Mouse (Mus musculus) MEL (cell line): ENCODE data around the gene 3110082I17Rik. TPM values are rescaled to one million over a fixed set of nuclear protein-coding genes. Genes with fewer than 3 reads are reported as not detected.

Experiments used
- DNase-seq: peaks from one replicate; pipeline ENCODE4 v3.0.0; 2011; ENCODE audit warnings: low read depth, low spot score
- H3K27ac ChIP-seq: 2 replicates; pipeline ENCODE4 v1.5.1; 2012; ENCODE audit warnings: low read depth, mild to moderate bottlenecking, control low read depth, low read length, moderate library complexity; ENCODE audit not compliant: control insufficient read depth
- H3K27me3 ChIP-seq, 2 experiments: fragments of 150-350 bp in 1 of 2; sonication (generic) in 1 of 2; 2 replicates each; pipeline ENCODE4 v1.6.1; 2012; ENCODE audit warnings: low read length in 2 of 2, mild to moderate bottlenecking in 2 of 2, improper control_type of control experiment in 1 of 2, moderate library complexity in 1 of 2; ENCODE audit not compliant: insufficient read depth in 2 of 2, control insufficient read depth in 1 of 2
- H3K36me3 ChIP-seq, 2 experiments: 2 replicates each; pipeline ENCODE4 v1.6.1; 2012 to 2014; ENCODE audit warnings: low read length in 2 of 2, improper control_type of control experiment in 1 of 2, inconsistent platforms in 1 of 2, mild to moderate bottlenecking in 1 of 2; ENCODE audit not compliant: insufficient read depth in 2 of 2, control insufficient read depth in 1 of 2
- H3K4me1 ChIP-seq, 2 experiments: fragments of 150-350 bp in 1 of 2; sonication (generic) in 1 of 2; 2 replicates each; pipeline ENCODE4 v1.6.1; 2012; ENCODE audit warnings: low read length in 2 of 2, improper control_type of control experiment in 1 of 2, mild to moderate bottlenecking in 1 of 2; ENCODE audit not compliant: insufficient read depth in 2 of 2, control insufficient read depth in 1 of 2
- H3K4me3 ChIP-seq, 2 experiments: fragments of 150-350 bp in 1 of 2; sonication (generic) in 1 of 2; 2 replicates each; pipeline ENCODE4 v1.5.1; 2012; ENCODE audit warnings: low read depth in 2 of 2, low read length in 2 of 2, mild to moderate bottlenecking in 2 of 2, moderate library complexity in 2 of 2, control low read depth in 1 of 2, improper control_type of control experiment in 1 of 2; ENCODE audit not compliant: control insufficient read depth in 1 of 2, insufficient read depth in 1 of 2
- H3K79me2 ChIP-seq: 2 replicates; pipeline ENCODE4 v1.6.1; 2012; ENCODE audit warnings: mild to moderate bottlenecking, low read length, moderate library complexity; ENCODE audit not compliant: control insufficient read depth, poor library complexity, insufficient read depth
- H3K9ac ChIP-seq: 2 replicates; pipeline ENCODE4 v1.6.1; 2012; ENCODE audit warnings: low read depth, mild to moderate bottlenecking, control low read depth, low read length, moderate library complexity; ENCODE audit not compliant: control insufficient read depth, poor library complexity, severe bottlenecking
- H3K9me3 ChIP-seq: fragments of 150-350 bp; sonication (generic); replicated peaks from 2 replicates; pipeline ENCODE4 v1.6.1; 2012; ENCODE audit warnings: mild to moderate bottlenecking, low read length, improper control_type of control experiment, moderate library complexity; ENCODE audit not compliant: insufficient read depth
- CHD1 ChIP-seq: IDR thresholded peaks from 2 replicates; pipeline ENCODE4 v1.6.1; 2012; ENCODE audit warnings: low read depth, mild to moderate bottlenecking, inconsistent platforms, low read length, improper control_type of control experiment
- CHD2 ChIP-seq: IDR thresholded peaks from 2 replicates; pipeline ENCODE4 v1.6.1; 2011; ENCODE audit warnings: low read length, improper control_type of control experiment
- CTCF ChIP-seq, 3 experiments: IDR thresholded peaks in 2 of 3; conservative IDR thresholded peaks in 1 of 3; 2 replicates each; pipeline ENCODE4 v1.5.1; 2011 to 2012; ENCODE audit warnings: low read length in 3 of 3, low read depth in 2 of 3, mild to moderate bottlenecking in 2 of 3, improper control_type of control experiment in 1 of 3, inconsistent platforms in 1 of 3, mixed read lengths in 1 of 3, moderate library complexity in 1 of 3; ENCODE audit not compliant: control insufficient read depth in 1 of 3, insufficient read depth in 1 of 3, poor library complexity in 1 of 3, severe bottlenecking in 1 of 3
- ELF1 ChIP-seq: IDR thresholded peaks from 2 replicates; pipeline ENCODE4 v1.6.1; 2014; ENCODE audit warnings: low read depth, mild to moderate bottlenecking, inconsistent platforms, low read length, improper control_type of control experiment, moderate library complexity
- ETS1 ChIP-seq: IDR thresholded peaks from 2 replicates; pipeline ENCODE4 v1.6.1; 2012; ENCODE audit warnings: low read depth, mild to moderate bottlenecking, inconsistent platforms, low read length, improper control_type of control experiment, moderate library complexity
- GATA1 ChIP-seq: IDR thresholded peaks from 2 replicates; pipeline ENCODE4 v1.6.1; 2011; ENCODE audit warnings: low read depth, low read length, improper control_type of control experiment
- JUND ChIP-seq: IDR thresholded peaks from 2 replicates; pipeline ENCODE4 v1.6.1; 2011; ENCODE audit warnings: low read depth, mild to moderate bottlenecking, improper control_type of control experiment, low read length
- KAT2A ChIP-seq: conservative IDR thresholded peaks from 2 replicates; pipeline ENCODE4 v1.6.1; 2012; ENCODE audit warnings: low read depth, low read length, improper control_type of control experiment, inconsistent platforms
- MAFK ChIP-seq: IDR thresholded peaks from 2 replicates; pipeline ENCODE4 v1.6.1; 2011; ENCODE audit warnings: low read depth, mild to moderate bottlenecking, low read length, improper control_type of control experiment, borderline replicate concordance
- MAZ ChIP-seq: IDR thresholded peaks from 2 replicates; pipeline ENCODE4 v1.6.1; 2012; ENCODE audit warnings: low read depth, mild to moderate bottlenecking, inconsistent platforms, low read length, improper control_type of control experiment
- MEF2A ChIP-seq: IDR thresholded peaks from 2 replicates; pipeline ENCODE4 v1.6.1; 2014; ENCODE audit warnings: low read depth, mild to moderate bottlenecking, inconsistent platforms, low read length, improper control_type of control experiment; ENCODE audit not compliant: poor library complexity, insufficient replicate concordance, severe bottlenecking; ENCODE audit errors: extremely low read depth
- MYB ChIP-seq: IDR thresholded peaks from 2 replicates; pipeline ENCODE4 v1.6.1; 2011; ENCODE audit warnings: mild to moderate bottlenecking, low read depth, low read length, improper control_type of control experiment
- MYC ChIP-seq: IDR thresholded peaks from 2 replicates; pipeline ENCODE4 v1.6.1; 2011; ENCODE audit warnings: low read depth, mild to moderate bottlenecking, low read length, improper control_type of control experiment, moderate library complexity
- NELFE ChIP-seq: IDR thresholded peaks from 2 replicates; pipeline ENCODE4 v1.6.1; 2011; ENCODE audit warnings: low read depth, low read length, improper control_type of control experiment
- NRF1 ChIP-seq: IDR thresholded peaks from 2 replicates; pipeline ENCODE4 v1.6.1; 2014; ENCODE audit warnings: low read depth, mild to moderate bottlenecking, inconsistent platforms, low read length, improper control_type of control experiment, moderate library complexity; ENCODE audit not compliant: poor library complexity, insufficient read depth, severe bottlenecking
- POLR2A ChIP-seq, 2 experiments: IDR thresholded peaks; 2 replicates each; pipeline ENCODE4 v1.6.1; 2011 to 2012; ENCODE audit warnings: low read length in 2 of 2, mild to moderate bottlenecking in 2 of 2, control low read depth in 1 of 2, improper control_type of control experiment in 1 of 2, low read depth in 1 of 2, moderate library complexity in 1 of 2; ENCODE audit not compliant: control insufficient read depth in 1 of 2, insufficient read depth in 1 of 2, poor library complexity in 1 of 2
- POLR2AphosphoS2 ChIP-seq: IDR thresholded peaks from 2 replicates; pipeline ENCODE4 v1.6.1; 2011; ENCODE audit warnings: low read length, improper control_type of control experiment
- POLR2AphosphoS5 ChIP-seq: IDR thresholded peaks from 2 replicates; pipeline ENCODE4 v1.6.1; 2012; ENCODE audit warnings: low read depth, borderline replicate concordance, mild to moderate bottlenecking, inconsistent platforms, low read length, moderate library complexity, mixed read lengths
- RCOR1 ChIP-seq: IDR thresholded peaks from 2 replicates; pipeline ENCODE4 v1.6.1; 2012; ENCODE audit warnings: low read depth, mild to moderate bottlenecking, inconsistent platforms, low read length, improper control_type of control experiment
- SIN3A ChIP-seq: IDR thresholded peaks from 2 replicates; pipeline ENCODE4 v1.6.1; 2012; ENCODE audit warnings: low read length, improper control_type of control experiment, inconsistent platforms
- SMC3 ChIP-seq: IDR thresholded peaks from 2 replicates; pipeline ENCODE4 v1.6.1; 2011; ENCODE audit warnings: low read depth, low read length, improper control_type of control experiment
- TAL1 ChIP-seq: IDR thresholded peaks from 2 replicates; pipeline ENCODE4 v1.6.1; 2012; ENCODE audit warnings: mild to moderate bottlenecking, inconsistent platforms, low read length, moderate library complexity, mixed read lengths
- TCF12 ChIP-seq: IDR thresholded peaks from 2 replicates; pipeline ENCODE4 v1.6.1; 2014; ENCODE audit warnings: low read depth, mild to moderate bottlenecking, inconsistent platforms, low read length, improper control_type of control experiment, moderate library complexity
- UBTF ChIP-seq: IDR thresholded peaks from 2 replicates; pipeline ENCODE4 v1.6.1; 2012; ENCODE audit warnings: low read depth, mild to moderate bottlenecking, inconsistent platforms, low read length, improper control_type of control experiment, moderate library complexity, borderline replicate concordance; ENCODE audit not compliant: insufficient read depth
- USF1 ChIP-seq: IDR thresholded peaks from 2 replicates; pipeline ENCODE4 v1.6.1; 2014; ENCODE audit warnings: low read depth, mild to moderate bottlenecking, inconsistent platforms, low read length, improper control_type of control experiment, moderate library complexity
- USF2 ChIP-seq, 2 experiments: IDR thresholded peaks; 2 replicates each; pipeline ENCODE4 v1.6.1; 2011 to 2012; ENCODE audit warnings: improper control_type of control experiment in 2 of 2, low read length in 2 of 2, borderline replicate concordance in 1 of 2, inconsistent platforms in 1 of 2, low read depth in 1 of 2, mild to moderate bottlenecking in 1 of 2; ENCODE audit not compliant: insufficient read depth in 1 of 2
- ZC3H11A ChIP-seq: IDR thresholded peaks from 2 replicates; pipeline ENCODE4 v1.6.1; 2012; ENCODE audit warnings: low read depth, mild to moderate bottlenecking, inconsistent platforms, low read length, improper control_type of control experiment
- ZKSCAN1 ChIP-seq: IDR thresholded peaks from 2 replicates; pipeline ENCODE4 v1.6.1; 2012; ENCODE audit warnings: low read depth, mild to moderate bottlenecking, inconsistent platforms, low read length, improper control_type of control experiment, moderate library complexity
- ZMIZ1 ChIP-seq: IDR thresholded peaks from 2 replicates; pipeline ENCODE4 v1.6.1; 2012; ENCODE audit warnings: low read depth, mild to moderate bottlenecking, inconsistent platforms, low read length, improper control_type of control experiment, moderate library complexity
- ZNF384 ChIP-seq: IDR thresholded peaks from 2 replicates; pipeline ENCODE4 v1.6.1; 2012; ENCODE audit warnings: low read depth, mild to moderate bottlenecking, inconsistent platforms, low read length, improper control_type of control experiment
- polyA plus RNA-seq, 2 experiments: library from polyadenylated mRNA; stranded (reverse) in 1 of 2; unstranded in 1 of 2; fragments of >175 nt in 1 of 2; fragments of >200 nt in 1 of 2; gene quantifications; 2 replicates each; pipeline versions ENCODE4 v1.2.1 to v1.2.4; 2012; ENCODE audit warnings: low replicate concordance in 2 of 2, low read depth in 1 of 2; ENCODE audit not compliant: insufficient read length in 2 of 2, insufficient read depth in 1 of 2, missing spikeins in 1 of 2
- total RNA-seq: library from RNA; depleted of rRNA; stranded (reverse); fragments of 300-350 nt; gene quantifications from 2 replicates; pipeline ENCODE4 v1.2.3, GENCODE M21; 2012

The 3110082I17Rik gene
- total and polyA plus RNA-seq, 3 experiments = 58.1 to 79.5 TPM; not detected in 1

DNA sequence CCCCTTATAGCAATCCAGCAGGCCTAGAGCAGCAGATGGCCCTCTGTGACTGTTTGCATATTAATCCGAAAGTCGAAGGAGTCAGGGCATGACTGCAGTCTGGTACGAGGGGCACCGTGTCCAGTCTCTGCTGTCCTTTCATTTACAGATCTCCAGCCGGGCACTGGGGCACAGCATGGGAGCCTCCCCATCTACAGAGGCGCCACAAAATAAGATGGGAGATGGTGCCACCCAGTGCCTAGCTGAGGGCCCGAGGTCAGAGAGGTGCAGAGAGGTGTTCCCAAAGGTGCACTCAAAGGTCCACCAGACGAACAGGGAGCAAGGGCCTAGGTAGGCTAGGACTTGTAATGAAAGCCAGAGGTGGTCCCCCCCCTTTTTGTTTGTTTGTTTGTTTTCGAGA lies 77.1 kb downstream of the 3110082I17Rik start:
- Histone ChIP-seq H3K79me2 (peaks cover 16% of the 10 kb centered on the region), H3K27me3 (no peaks in the 10 kb centered on the region), H3K9me3 (no peaks in the 10 kb centered on the region), H3K9ac (peak overlapping the region; percentile 65), H3K27ac (peak overlapping the region; percentile 98), H3K4me1 (peaks cover 25 to 48% of the 10 kb centered on the region in 2 experiments), H3K36me3 (peaks cover 0 to 43% of the 10 kb centered on the region in 2 experiments; a peak in 2 of 4 replicates), H3K4me3 (peak overlapping the region; percentile 16 to 27; a peak in 2 of 4 replicates)
- no peak for TF ChIP-seq TCF12
- TF ChIP-seq TAL1 = no peak
- TF ChIP-seq MAZ = peak; percentile 15; the same call in 1 of the 2 replicates
- no peak for TF ChIP-seq NELFE
- TF ChIP-seq ZKSCAN1 = no peak
- no peak for TF ChIP-seq JUND
- TF ChIP-seq POLR2AphosphoS5 = no peak
- TF ChIP-seq MYB = no peak
- no peak for TF ChIP-seq MYC
- no peak for DNase-seq

DNA sequence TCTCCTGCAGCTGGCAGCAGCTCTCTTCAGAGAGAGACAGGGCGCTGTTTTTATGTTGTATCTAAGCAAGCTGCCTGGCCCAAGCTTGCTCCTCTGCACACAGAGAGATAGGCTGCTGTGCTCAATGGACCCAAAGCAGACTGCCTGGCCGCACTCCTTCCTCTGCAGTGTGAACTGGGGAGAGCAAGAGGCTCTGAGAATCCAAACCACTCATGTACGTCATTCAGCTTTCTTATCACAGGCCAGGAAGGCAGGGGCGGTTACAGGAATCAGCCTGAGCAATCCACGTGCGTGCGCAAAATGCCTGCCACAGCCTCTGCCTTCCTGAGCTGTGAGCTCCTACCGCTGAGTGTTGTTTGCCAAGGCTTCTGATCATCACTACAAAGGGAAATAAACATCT lies 77.6 kb downstream of the 3110082I17Rik start:
- Histone ChIP-seq H3K9me3 (no peaks in the 10 kb centered on the region), H3K4me1 (peaks cover 21 to 44% of the 10 kb centered on the region in 2 experiments), H3K27ac (peak overlapping the region; percentile 98), H3K27me3 (no peaks in the 10 kb centered on the region), H3K4me3 (peak overlapping the region; percentile 24 to 27; a peak in 3 of 4 replicates), H3K79me2 (peaks cover 16% of the 10 kb centered on the region), H3K9ac (peak overlapping the region; percentile 74), H3K36me3 (peaks cover 0 to 39% of the 10 kb centered on the region in 2 experiments; a peak in 2 of 4 replicates)
- peak; percentile 93 for DNase-seq
- TF ChIP-seq KAT2A (peak; percentile 16; the same call in 1 of the 2 replicates), UBTF (no peak), USF2 (IDR thresholded peaks at IDR 0.05; ENCODE audit: borderline replicate concordance in 1 of 2, insufficient read depth in 1 of 2, low read depth in 1 of 2, low read length in 2 of 2) (no peak), POLR2AphosphoS2 (no peak; the same call in 1 of the 2 replicates), RCOR1 (peak; percentile 37; the same call in 1 of the 2 replicates), POLR2A (IDR thresholded peaks at IDR 0.05; ENCODE audit: control insufficient read depth in 1 of 2, insufficient read depth in 1 of 2, low read depth in 1 of 2, low read length in 2 of 2, poor library complexity in 1 of 2) (peak; percentile 39 to 65; a peak in 1 of 4 replicates), JUND (no peak), CTCF (IDR thresholded peaks at IDR 0.05 in 2 of 3, conservative IDR thresholded peaks at IDR 0.05 in 1 of 3; ENCODE audit: control insufficient read depth in 1 of 3, insufficient read depth in 1 of 3, low read depth in 2 of 3, low read length in 3 of 3, poor library complexity in 1 of 3, severe bottlenecking in 1 of 3) (no peak), SMC3 (no peak), SIN3A (peak; percentile 90), MYC (peak; percentile 97), POLR2AphosphoS5 (no peak), USF1 (peak; percentile 53; the same call in 1 of the 2 replicates), ETS1 (peak; percentile 98), ZMIZ1 (no peak), TCF12 (peak; percentile 85), MAFK (no peak), GATA1 (peak; percentile 84), NRF1 (peak; percentile 59; the same call in 1 of the 2 replicates), TAL1 (peak; percentile 75), ZNF384 (peak; percentile 39; the same call in 1 of the 2 replicates), ELF1 (no peak), CHD1 (0 out of 2 replicates have a peak, but pooled peaks have one; percentile 32), ZC3H11A (no peak), MEF2A (peak; percentile 55; the same call in 1 of the 2 replicates), CHD2 (no peak)
